Mouse (Mus musculus): ENCODE data around the gene Mast2. TPM values are rescaled to one million over a fixed set of nuclear protein-coding genes. Genes with fewer than 3 reads are reported as not detected.

Gene Mast2
- total and polyA plus RNA-seq, 3 experiments: 13.3 to 126 (median 46.4) TPM

- Histone ChIP-seq H3K9ac (ENCODE audit: control insufficient read depth, low read depth, low read length, poor library complexity, severe bottlenecking) (no peak overlapping the region), H3K79me2 (ENCODE audit: control insufficient read depth, insufficient read depth, low read length, poor library complexity) (no peaks in the 10 kb centered on the region), H3K36me3 (ENCODE audit: control insufficient read depth in 1 of 2, insufficient read depth in 2 of 2, low read length in 2 of 2) (peaks cover 0 to 12% of the 10 kb centered on the region in 2 experiments; a peak in 2 of 4 replicates), H3K9me3 (replicated peaks; ENCODE audit: insufficient read depth, low read length) (no peaks in the 10 kb centered on the region), H3K27me3 (ENCODE audit: control insufficient read depth in 1 of 2, insufficient read depth in 2 of 2, low read length in 2 of 2) (no peaks in the 10 kb centered on the region), H3K4me1 (ENCODE audit: control insufficient read depth in 1 of 2, insufficient read depth in 2 of 2, low read length in 2 of 2) (peaks cover 11 to 14% of the 10 kb centered on the region in 2 experiments), H3K27ac (ENCODE audit: control insufficient read depth, low read depth, low read length) (peak overlapping the region; percentile 43; the same call in 1 of the 2 replicates), H3K4me3 (ENCODE audit: control insufficient read depth in 1 of 2, insufficient read depth in 1 of 2, low read depth in 2 of 2, low read length in 2 of 2) (no peak overlapping the region)
- DNase-seq (ENCODE audit: low read depth, low spot score): peak; percentile 70
- TF ChIP-seq EP300 (IDR thresholded peaks at IDR 0.05; ENCODE audit: low read depth in 1 of 2, low read length in 2 of 2): 0 out of 4 replicates have a peak, but pooled peaks of 1 of the 2 experiments have one; percentile 9
- TF ChIP-seq MAX (IDR thresholded peaks at IDR 0.05; ENCODE audit: low read length): peak; percentile 3; the same call in 1 of the 2 replicates
- no peak for TF ChIP-seq RAD21 (IDR thresholded peaks at IDR 0.05; ENCODE audit: low read depth, low read length)
- TF ChIP-seq MXI1 (IDR thresholded peaks at IDR 0.05; ENCODE audit: low read depth, low read length): no peak
- no peak for TF ChIP-seq JUND (IDR thresholded peaks at IDR 0.05; ENCODE audit: low read depth, low read length)
- peak; percentile 62 for TF ChIP-seq USF1 (IDR thresholded peaks at IDR 0.05; ENCODE audit: low read depth, low read length)
- TF ChIP-seq CHD2 (IDR thresholded peaks at IDR 0.05; ENCODE audit: low read length): no peak
Observed at GRCm38 (mm10) chr4:116300878-116301355, 163.1 kb downstream of the Mast2 start.

DNA sequence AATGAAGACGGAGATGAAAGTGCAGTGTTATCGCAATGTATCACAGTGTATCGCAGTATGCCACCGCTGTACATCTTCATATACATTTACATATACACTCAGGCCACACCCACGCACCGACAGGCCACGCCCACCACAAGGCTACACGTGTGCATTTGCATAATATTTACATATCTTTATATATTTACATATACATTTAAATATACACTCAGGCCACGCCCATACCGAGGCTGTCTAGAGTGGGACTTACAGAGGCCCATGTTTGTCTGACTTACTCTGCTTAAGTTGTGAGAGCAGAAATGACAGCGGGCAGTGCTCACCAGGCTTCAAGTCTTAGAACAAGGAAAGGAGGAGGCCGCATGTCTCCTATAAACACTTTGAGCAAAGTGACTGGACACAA lies 170.7 kb downstream of the Mast2 start:
- peak; percentile 70 for DNase-seq (ENCODE audit: low read depth, low spot score)
- Histone ChIP-seq H3K27ac (ENCODE audit: control insufficient read depth, low read depth, low read length) (no peak overlapping the region), H3K4me1 (ENCODE audit: control insufficient read depth in 1 of 2, insufficient read depth in 2 of 2, low read length in 2 of 2) (no peaks in the 10 kb centered on the region), H3K79me2 (ENCODE audit: control insufficient read depth, insufficient read depth, low read length, poor library complexity) (no peaks in the 10 kb centered on the region), H3K36me3 (ENCODE audit: control insufficient read depth in 1 of 2, insufficient read depth in 2 of 2, low read length in 2 of 2) (no peaks in the 10 kb centered on the region), H3K4me3 (ENCODE audit: control insufficient read depth in 1 of 2, insufficient read depth in 1 of 2, low read depth in 2 of 2, low read length in 2 of 2) (no peak overlapping the region), H3K9me3 (replicated peaks; ENCODE audit: insufficient read depth, low read length) (no peaks in the 10 kb centered on the region), H3K9ac (ENCODE audit: control insufficient read depth, low read depth, low read length, poor library complexity, severe bottlenecking) (no peak overlapping the region), H3K27me3 (ENCODE audit: control insufficient read depth in 1 of 2, insufficient read depth in 2 of 2, low read length in 2 of 2) (no peaks in the 10 kb centered on the region)
- TF ChIP-seq BHLHE40 (IDR thresholded peaks at IDR 0.05; ENCODE audit: borderline replicate concordance, low read depth, low read length) (peak; percentile 43; the same call in 1 of the 2 replicates), MXI1 (IDR thresholded peaks at IDR 0.05; ENCODE audit: low read depth, low read length) (no peak), RAD21 (IDR thresholded peaks at IDR 0.05; ENCODE audit: low read depth, low read length) (no peak)

DNA sequence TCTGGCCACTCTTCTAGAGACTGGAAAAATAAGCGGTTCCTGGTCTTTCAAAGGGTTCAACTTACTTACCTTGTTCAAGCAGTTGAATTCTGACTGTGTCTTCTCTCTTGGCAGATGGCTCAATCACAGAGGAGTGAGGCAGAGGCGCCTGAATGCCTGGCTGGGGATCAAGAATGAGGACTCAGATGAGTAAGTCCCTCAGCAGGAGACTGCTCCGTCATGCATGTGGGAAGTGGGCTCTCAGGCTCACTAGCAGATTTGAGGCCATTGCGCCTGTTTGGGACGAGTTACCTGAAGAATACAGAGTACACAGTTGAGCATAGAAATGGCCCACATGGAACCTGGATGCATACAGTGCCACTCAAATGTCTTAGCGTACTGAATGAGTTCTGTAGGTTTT lies 172.4 kb downstream of the Mast2 start:
- no peaks in the 10 kb centered on the region for H3K27me3 ChIP-seq (ENCODE audit: control insufficient read depth in 1 of 2, insufficient read depth in 2 of 2, low read length in 2 of 2)
- no peak overlapping the region for H3K4me3 ChIP-seq (ENCODE audit: control insufficient read depth in 1 of 2, insufficient read depth in 1 of 2, low read depth in 2 of 2, low read length in 2 of 2)
- no peaks in the 10 kb centered on the region for H3K4me1 ChIP-seq (ENCODE audit: control insufficient read depth in 1 of 2, insufficient read depth in 2 of 2, low read length in 2 of 2)
- no peak for DNase-seq (ENCODE audit: low read depth, low spot score)
- TF ChIP-seq MYC (IDR thresholded peaks at IDR 0.05; ENCODE audit: low read depth, low read length) (no peak), POLR2AphosphoS5 (IDR thresholded peaks at IDR 0.05; ENCODE audit: borderline replicate concordance, low read depth, low read length) (no peak), TBP (IDR thresholded peaks at IDR 0.05; ENCODE audit: low read depth, low read length) (no peak), UBTF (IDR thresholded peaks at IDR 0.05; ENCODE audit: borderline replicate concordance, insufficient read depth, low read depth, low read length) (no peak), GATA1 (IDR thresholded peaks at IDR 0.05; ENCODE audit: low read depth, low read length) (no peak), POLR2AphosphoS2 (IDR thresholded peaks at IDR 0.05; ENCODE audit: low read length) (no peak), RAD21 (IDR thresholded peaks at IDR 0.05; ENCODE audit: low read depth, low read length) (no peak), ETS1 (IDR thresholded peaks at IDR 0.05; ENCODE audit: low read depth, low read length) (no peak), POLR2A (IDR thresholded peaks at IDR 0.05; ENCODE audit: control insufficient read depth in 1 of 2, insufficient read depth in 1 of 2, low read depth in 1 of 2, low read length in 2 of 2, poor library complexity in 1 of 2) (no peak), JUND (IDR thresholded peaks at IDR 0.05; ENCODE audit: low read depth, low read length) (no peak), ZMIZ1 (IDR thresholded peaks at IDR 0.05; ENCODE audit: low read depth, low read length) (no peak)
- no peaks in the 10 kb centered on the region for H3K36me3 ChIP-seq (ENCODE audit: control insufficient read depth in 1 of 2, insufficient read depth in 2 of 2, low read length in 2 of 2)
- no peaks in the 10 kb centered on the region for H3K79me2 ChIP-seq (ENCODE audit: control insufficient read depth, insufficient read depth, low read length, poor library complexity)
- H3K27ac ChIP-seq (ENCODE audit: control insufficient read depth, low read depth, low read length): no peak overlapping the region
- H3K9ac ChIP-seq (ENCODE audit: control insufficient read depth, low read depth, low read length, poor library complexity, severe bottlenecking): no peak overlapping the region
- H3K9me3 ChIP-seq (replicated peaks; ENCODE audit: insufficient read depth, low read length): no peaks in the 10 kb centered on the region

Measured in MEL (cell line).